Mouse (Mus musculus) activated CD4-positive, CD25-positive, alpha-beta regulatory T cell, adult 4 months (primary cell): ENCODE data around the gene Fkbp6. TPM values are rescaled to one million over a fixed set of nuclear protein-coding genes. Genes with fewer than 3 reads are reported as not detected.

ENCODE experiments used
- polyA plus RNA-seq, 2 experiments: library from polyadenylated mRNA; unstranded; fragments of 100-300 nt; shearing (Covaris generic); gene quantifications; one replicate each; pipeline ENCODE4 v1.2.1; 2017

Fkbp6 gene
- polyA plus RNA-seq, 2 experiments from 2014 or later = not detected

Other genes starting within 250 kb of the Fkbp6 start
- gene Tbl2, start 200.4 kb downstream of the Fkbp6 start, polyA plus RNA-seq = 1 to 10 TPM; 5.2 to 5.4 TPM
- 10 to 100 TPM; 41.8 to 53.6 TPM for gene Bcl7b, start 181.8 kb downstream of the Fkbp6 start, polyA plus RNA-seq
- 10 to 100 TPM; 20.8 to 23.9 TPM for gene Baz1b, start 162.8 kb downstream of the Fkbp6 start, polyA plus RNA-seq
- gene Fzd9, start 98.8 kb downstream of the Fkbp6 start, polyA plus RNA-seq = not detected
- gene Trim50, start 3.3 kb upstream of the Fkbp6 start, polyA plus RNA-seq = under 1 TPM in 1 of 2 experiments, not detected in 1; 0.22 TPM
- gene Nsun5, start 19.9 kb upstream of the Fkbp6 start, polyA plus RNA-seq = 10 to 100 TPM; 19.9 to 22.0 TPM
- gene Pom121, start 44.5 kb upstream of the Fkbp6 start, polyA plus RNA-seq = 10 to 100 TPM; 10.8 to 17.4 TPM
- gene Hip1, start 195.1 kb upstream of the Fkbp6 start, polyA plus RNA-seq = 1 to 10 TPM; 8.6 to 8.7 TPM
- gene Ccl26, start 213.5 kb upstream of the Fkbp6 start, polyA plus RNA-seq = not detected
- not detected for gene Ccl24, start 223.0 kb upstream of the Fkbp6 start, polyA plus RNA-seq